Mouse (Mus musculus): ENCODE data around the gene Mpi. TPM values are rescaled to one million over a fixed set of nuclear protein-coding genes. Genes with fewer than 3 reads are reported as not detected.

Mpi gene
- total RNA-seq, 1 experiment from 2014 or later, result 10.7 TPM

DNA sequence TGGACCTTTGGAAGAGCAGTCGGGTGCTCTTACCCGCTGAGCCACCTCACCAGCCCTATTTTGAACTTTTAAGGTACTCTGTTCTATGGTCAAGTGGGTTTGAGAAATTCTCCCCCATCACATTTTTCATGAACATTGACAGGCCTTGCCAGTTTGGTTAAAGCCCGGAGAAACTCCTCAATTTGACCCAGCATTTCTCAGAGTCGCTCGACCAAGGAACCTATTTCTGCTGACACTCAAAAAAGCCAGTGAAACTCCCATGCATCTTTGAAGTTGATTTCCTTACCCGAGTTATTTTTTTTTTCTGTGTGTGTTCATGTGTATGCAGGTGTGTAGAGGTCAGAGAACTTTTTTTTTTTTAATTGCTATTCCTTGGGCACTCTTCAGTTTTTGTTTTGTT lies 12.0 kb upstream of the Mpi start:
- ATAC-seq (replicated peaks; ENCODE audit: low read depth, poor library complexity, severe bottlenecking), result no peak

DNA sequence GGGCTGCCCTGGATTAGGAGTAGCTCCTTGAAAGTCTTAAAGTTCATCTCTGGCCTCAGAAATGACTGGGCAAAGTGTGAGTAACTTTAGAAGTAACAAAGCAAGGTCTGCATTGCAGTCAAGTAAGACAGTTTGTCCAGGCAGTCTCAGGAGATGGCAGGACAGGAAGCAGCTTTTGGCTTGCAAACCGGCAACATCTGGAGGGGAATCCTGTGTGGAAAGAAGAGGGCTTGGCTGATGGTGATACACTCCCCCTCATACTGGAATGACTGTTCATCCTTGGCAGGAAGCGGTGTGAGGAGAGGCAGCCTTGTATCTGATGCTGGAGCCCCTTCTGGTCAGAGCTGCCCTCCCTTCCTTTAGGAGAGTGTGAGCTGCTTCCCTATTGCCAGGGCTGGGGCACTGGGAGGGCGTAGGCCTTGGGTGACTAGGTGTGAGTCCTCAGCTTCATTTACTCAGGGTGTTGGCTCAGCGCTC lies 10.4 kb upstream of the Mpi start:
- ATAC-seq (replicated peaks; ENCODE audit: low read depth, poor library complexity, severe bottlenecking), result peak; percentile 54

DNA sequence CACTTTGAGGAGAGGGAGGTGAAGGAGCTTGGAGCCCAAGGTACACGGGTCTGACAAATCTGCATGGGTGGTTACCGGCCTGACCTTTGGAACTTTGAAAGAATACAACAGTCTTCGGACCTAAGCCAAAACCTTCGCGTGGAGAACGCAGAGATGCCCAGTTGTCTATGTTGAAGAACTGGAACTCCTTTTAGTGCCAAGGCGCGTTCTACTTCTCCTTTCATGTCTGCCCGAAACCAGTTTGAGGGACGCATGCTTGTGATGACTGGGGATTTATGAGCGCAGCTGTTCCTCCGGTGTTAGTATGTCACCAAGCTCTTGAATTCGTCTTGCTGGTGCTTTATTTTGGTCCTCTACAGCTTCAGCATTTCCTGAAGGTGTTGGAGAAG lies 9.1 kb upstream of the Mpi start:
- ATAC-seq (replicated peaks; ENCODE audit: low read depth, poor library complexity, severe bottlenecking), result 0 out of 2 replicates have a peak, but pooled peaks have one; percentile 12

DNA sequence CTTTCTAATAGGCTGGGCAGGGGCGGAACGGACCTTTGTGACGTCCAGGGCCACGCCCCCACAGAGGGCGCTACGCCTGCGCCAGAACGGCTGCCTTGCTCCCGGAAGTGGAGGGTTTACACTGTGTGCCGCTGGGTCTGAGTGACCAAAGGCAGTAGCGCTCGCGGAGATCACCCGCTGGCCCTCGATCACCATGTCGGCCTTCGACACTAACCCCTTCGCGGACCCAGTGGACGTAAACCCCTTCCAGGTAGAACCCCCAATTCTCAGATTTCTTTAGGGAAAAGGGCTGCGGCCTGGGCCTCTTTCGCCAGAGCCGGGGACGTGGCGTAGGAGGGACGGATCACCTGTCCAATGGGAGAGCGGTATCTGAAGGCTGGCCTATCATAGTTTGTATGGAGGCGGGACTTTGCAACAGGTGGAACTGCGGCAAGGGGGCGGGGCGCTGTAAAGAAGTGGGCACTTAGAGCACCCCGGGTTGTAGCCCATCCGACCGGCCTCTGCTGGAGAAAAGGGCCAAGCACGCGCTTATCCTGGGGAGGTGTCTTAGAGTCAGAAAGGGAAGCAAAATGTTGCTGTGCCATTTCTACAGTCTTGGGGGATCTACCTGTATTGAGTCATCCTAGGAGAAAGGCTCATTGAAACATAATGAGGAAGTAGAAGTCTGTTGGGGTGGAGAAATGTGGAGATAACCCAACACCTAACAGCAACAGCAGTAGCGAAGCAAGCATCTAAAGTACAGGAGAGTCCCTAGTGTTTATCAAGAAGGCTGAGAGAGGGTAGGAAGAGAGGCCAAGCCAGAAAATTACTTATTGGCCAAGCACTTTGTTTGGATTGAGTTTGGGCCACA lies 8.5 kb upstream of the Mpi start, which contains the start of gene Scamp2:
Gene Scamp2, plus strand, starts transcription at position 83 of the 850 bp plus-strand sequence.
- peak; percentile 88 for ATAC-seq (replicated peaks; ENCODE audit: low read depth, poor library complexity, severe bottlenecking)

DNA sequence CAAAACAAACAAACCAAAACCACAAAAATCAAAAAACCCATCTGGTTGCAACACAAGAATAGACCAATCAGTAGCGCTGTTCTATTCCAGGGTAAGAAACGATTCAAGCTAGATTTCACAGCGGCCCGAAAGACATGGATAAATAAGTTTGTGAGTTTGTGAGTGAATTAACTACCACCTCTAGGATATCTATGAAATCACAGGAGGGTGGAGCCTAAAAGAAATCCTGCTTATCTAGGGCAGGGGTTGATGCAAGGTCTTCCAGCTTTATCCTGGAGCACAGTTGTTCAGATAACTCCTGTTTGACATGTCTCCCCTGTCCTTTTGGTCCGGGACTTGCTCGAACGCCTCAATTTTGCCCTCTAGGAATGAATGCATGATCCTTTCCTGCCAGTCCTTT lies 7.7 kb upstream of the Mpi start:
- ATAC-seq (replicated peaks; ENCODE audit: low read depth, poor library complexity, severe bottlenecking), result no peak

DNA sequence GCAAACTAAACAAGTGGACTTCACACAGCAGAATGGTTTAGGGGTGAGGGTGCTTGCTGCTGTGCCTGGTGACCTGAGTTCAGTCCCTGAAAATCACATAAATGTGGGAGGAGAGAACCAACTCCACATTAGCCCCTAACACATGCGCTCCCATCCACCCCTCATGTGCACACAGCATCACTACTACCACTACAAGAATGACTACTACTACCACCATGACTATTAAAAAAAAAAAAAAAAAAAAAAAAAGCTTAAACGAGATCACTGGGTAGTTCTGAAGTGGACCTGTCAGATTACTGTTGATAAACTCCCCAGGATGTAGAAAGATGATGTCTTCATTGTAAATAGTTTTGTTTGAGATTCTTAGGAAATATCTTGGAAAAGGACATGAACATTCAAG lies 7.0 kb upstream of the Mpi start:
- no peak for ATAC-seq (replicated peaks; ENCODE audit: low read depth, poor library complexity, severe bottlenecking)

DNA sequence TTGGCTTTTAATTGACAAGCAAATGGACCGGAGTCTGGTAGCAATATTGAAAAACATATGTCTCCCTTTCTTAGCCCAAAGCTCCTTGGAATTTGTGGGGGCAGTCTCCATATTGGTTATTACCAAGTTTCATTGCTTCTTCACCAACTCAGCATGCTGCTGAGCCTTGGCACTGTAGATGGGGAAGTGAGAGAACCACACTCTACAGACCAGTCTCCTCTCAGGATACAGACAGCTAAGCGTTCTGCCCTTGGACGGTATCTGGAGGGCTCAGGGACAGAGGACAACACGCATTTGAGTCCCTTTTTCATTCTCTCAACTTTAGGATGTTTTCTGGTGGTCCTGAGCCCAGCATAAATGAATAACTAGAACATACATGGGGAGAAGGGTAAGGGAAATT lies 6.1 kb upstream of the Mpi start:
- ATAC-seq (replicated peaks; ENCODE audit: low read depth, poor library complexity, severe bottlenecking), result no peak

DNA sequence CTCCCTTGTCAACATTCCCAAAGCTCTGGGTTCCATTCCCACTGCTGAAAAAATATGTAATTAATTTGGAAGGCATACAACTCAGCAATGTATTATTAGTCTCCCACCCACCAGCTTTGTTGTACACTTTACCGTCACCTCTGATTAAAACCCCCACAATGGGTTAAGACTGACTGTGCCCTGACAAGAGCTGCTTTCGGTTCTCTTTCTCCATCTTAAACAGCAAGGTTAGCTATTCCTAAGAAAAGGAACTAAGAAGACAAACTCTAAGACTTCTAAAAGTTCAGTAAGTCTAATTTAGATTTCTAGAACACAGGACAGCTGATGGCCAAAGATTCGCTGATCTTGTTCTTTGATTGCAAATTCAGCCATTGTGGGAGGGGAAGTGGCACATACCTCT lies 4.7 kb upstream of the Mpi start:
- ATAC-seq (replicated peaks; ENCODE audit: low read depth, poor library complexity, severe bottlenecking), result no peak

DNA sequence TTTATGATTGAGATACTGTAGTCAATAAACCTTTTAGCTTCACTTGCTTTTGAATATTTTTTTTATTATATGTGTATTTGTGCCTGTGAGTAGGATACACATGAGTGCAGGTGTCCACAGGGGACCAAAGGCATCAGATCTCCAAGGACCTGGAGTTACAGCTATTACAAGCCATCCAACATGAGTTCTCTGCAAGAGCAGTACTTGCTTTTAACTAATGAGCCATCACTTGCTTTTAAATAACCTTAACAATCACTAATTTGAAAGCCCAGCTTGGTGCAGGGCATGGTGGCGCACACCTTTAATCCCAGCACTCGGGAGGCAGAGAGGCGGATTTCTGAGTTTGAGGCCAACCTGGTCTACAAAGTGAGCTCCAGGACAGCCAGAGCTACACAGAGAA lies 2.2 kb upstream of the Mpi start:
- ATAC-seq (replicated peaks; ENCODE audit: low read depth, poor library complexity, severe bottlenecking), result no peak

DNA sequence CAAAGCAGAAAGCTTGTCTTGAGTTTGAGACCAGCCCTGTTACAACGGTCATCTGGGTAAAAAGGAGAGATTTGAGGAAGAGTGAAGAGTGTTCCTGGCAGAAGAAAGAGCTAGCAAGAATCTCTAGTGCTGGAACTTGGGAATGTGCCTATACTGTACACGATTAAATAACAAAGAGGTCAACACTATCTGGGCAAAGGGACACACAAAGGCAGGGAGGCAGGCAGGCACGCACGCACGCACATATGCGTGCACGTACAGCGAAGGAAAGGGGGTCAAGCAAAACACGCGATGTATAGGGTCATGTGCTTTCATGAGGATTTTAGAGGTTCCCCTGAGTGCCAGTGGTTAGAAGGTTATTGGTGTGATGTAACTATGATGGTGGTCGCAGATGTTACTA lies 556 bp upstream of the Mpi start:
- no peak for ATAC-seq (replicated peaks; ENCODE audit: low read depth, poor library complexity, severe bottlenecking)

DNA sequence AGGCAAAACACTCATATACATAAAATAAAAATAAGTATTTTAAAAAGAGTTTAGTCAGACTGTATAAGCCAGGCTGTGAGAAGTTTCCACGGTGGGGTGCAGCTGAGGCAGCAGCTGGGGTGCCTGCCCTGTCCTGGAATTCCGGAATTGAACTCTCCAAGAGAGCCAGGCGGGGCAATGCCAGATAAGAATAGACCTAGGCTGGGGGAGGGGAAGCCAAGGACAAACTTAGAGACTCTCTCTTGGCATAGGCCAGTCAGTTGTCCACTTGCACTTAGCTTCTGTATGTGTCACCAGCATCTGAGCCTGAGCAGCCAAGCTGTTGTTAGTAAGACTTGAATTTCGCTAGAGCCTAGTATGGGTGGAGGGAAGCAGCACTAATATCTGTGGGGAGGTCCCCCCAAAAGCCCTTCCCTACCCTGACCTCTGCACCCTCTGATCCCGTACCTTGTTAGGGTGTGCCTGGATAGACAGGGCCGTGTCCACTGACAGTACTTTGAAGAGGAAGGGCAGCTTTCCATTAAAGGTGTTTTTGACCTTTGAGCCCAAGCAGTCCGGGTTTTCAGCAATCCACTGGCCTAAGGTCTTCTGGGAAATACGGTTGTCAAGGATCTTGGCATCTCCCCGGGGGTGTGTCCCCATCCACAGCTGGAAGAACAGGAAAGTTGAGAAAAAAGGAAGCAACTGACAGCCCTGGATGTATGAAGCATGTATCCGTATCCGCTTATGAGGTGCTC lies 2.3 kb downstream of the Mpi start:
- no peak for ATAC-seq (replicated peaks; ENCODE audit: low read depth, poor library complexity, severe bottlenecking)

DNA sequence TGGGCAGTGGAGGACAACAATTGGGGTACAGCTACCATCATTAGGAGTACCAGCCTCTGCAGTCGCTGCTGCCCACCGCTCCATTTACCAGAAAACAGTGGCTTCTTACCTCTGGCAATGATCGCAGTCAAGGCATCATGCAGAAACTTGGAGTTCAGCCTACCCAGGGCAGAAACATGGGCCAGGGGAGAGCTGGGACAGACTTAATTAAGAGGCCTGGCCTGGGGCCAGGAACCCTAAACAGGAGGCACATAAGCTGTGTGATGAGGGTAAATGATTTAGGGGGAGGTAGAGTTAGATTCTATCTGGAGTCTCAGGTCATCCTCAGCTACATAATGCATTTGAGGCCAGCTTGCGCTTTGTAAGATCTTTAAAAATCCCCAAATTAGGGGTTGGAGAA lies 3.4 kb downstream of the Mpi start:
- no peak for ATAC-seq (replicated peaks; ENCODE audit: low read depth, poor library complexity, severe bottlenecking)

DNA sequence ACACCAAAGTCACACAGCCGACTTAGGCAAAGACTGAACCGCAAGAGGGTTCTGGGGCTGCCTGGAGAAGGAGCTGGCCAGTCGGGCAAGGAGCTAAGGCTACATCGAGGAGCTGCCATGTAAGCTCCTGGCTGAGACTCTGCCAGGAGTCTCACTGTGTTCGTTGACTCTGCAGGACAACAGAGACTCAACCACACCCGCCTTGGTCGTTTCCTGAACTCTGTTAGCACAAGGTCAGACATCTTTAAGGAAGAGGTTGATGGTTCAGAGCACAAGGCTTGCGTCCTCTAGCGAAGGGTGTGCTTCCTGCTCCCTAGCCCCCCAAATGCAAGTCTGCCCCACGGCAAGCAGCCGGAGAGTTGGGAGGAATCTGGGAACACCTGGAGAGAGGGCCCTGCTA lies 4.7 kb downstream of the Mpi start:
- no peak for ATAC-seq (replicated peaks; ENCODE audit: low read depth, poor library complexity, severe bottlenecking)

DNA sequence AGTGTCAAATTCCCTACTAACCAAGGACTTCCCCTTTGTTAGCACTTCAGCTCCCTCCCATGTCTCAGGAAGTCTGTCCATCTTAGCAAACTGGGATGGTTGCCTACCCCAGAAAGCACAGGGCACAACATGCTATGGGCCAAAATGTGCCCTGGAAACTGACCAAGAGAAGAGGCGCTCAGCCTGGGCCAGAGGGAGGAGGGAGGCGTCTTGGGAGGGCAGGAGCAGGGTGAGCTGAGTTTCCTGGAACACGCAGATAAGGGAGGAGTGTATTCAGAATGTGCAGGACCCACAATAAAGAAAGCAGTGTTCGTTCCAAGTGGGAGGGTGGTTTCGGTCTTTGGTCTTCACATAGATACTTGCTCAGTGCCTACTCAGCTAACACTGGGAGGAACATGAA lies 5.3 kb downstream of the Mpi start:
- 0 out of 2 replicates have a peak, but pooled peaks have one; percentile 37 for ATAC-seq (replicated peaks; ENCODE audit: low read depth, poor library complexity, severe bottlenecking)

DNA sequence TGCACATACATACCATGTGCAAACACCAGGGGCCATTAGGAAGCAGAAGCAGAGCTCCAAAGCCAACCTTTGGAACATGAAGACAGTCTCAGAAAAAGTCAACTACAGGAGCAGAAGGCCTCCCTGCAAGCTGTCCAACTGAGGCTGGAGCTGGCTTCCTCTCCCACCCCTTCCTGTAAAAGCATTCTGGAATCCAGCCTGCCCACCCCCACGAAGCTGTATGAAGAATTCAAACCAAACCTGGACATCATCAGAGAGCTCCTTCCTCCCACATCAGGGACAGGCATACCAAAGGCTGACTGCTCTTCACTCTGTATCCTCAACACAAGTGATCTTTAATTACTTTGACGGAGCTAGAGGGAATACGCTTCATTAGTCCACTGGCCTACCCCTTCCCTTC lies 8.6 kb downstream of the Mpi start:
- no peak for ATAC-seq (replicated peaks; ENCODE audit: low read depth, poor library complexity, severe bottlenecking)

DNA sequence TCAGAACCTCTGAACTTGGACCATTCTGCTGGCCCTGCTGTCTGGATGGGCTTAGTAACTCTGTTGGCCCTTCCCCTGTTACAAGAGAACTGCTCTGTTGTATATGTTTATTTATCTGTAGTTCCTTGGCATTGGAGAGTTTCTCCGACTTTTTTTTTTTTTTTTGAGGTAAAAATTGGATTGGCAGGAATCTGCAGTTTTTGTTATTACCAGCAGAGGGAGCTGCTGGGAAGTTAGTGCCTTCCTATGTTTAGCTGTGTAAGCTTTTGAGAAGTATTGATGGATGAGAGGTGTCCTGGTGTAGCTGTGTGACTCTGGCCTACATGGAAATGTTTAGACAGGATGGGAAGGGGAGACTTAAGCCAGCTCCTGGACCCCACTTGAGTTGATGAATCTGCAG lies 11.3 kb downstream of the Mpi start:
- ATAC-seq (replicated peaks; ENCODE audit: low read depth, poor library complexity, severe bottlenecking), result no peak

DNA sequence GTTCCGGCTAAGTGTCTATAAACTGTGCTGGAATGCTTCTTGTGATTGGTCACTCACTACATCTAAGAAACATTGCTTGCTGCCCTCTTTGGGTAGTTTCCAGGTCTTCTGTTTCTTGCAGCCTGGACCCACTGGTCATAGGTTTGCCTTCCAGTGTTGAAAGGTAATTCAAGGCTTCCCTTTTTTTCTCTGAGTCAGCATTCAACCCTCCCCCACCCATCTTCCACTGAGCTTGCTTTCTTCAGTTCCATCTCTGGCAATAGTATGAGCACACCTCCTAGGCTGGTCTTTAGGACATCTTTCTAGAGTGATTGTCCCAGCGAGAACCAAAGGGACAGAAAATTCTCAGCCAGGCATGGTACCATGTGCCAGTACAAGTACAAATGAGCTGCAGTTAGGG lies 13.0 kb downstream of the Mpi start:
- no peak for ATAC-seq (replicated peaks; ENCODE audit: low read depth, poor library complexity, severe bottlenecking)

DNA sequence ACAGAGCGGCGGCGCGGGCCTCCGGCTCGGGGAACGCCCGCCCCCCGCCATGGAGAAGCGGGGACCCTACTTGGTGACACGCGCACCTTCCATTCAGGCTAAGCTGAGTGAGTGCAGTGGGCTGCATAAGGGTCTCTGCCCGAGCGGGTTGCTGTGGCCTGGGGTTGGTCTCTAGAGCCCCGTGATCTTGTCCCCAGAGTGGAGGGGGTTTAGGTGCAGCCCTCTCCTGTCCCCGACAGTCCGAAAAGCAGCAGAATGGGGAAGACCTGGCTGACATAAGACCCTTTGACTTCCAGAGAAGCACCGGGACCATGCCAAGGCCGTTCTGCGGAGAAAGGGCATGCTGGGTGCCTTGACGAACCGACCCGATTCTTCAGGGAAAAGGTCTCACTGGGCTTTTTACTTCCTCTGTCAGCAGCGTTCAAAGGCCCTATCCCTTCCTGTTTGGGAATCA lies 14.8 kb downstream of the Mpi start:
- ATAC-seq (replicated peaks; ENCODE audit: low read depth, poor library complexity, severe bottlenecking), result 0 out of 2 replicates have a peak, but pooled peaks have one; percentile 1

DNA sequence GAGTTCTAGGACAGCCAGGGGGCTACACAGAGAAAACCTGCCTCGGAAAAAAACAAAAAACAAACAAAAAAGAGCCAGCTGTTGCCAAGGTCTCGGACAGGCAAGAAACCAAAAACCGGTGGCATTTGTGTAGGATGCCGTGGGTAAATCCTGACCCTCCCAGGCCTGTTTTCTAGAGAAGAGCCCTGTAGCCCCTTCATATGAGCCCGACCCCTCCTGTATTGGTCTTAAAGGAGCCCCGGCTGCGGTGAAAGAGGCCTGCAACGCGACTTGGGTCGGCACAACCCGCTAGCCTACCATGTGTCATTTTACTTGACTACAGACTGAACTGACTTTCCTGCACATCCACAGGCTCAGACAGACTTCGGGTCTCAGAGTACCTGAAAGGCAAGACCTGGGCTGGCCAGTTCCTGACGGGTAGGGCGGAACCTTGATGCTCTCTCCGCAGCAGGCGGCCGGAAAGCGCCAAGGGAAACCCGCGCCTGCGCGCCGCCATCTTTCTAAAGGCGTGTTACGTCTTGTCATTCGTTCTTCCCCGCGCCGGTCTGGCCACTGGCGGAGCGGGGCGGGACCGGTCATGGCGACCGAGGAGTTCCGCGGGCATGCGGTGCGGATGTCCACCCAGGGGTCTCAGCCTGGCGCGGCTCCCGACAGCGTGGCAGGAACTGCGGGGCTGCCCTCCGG lies 15.4 kb downstream of the Mpi start, which contains the start of gene Fam219b:
Gene Fam219b, plus strand, starts transcription at position 485 of the 684 bp plus-strand sequence.
- ATAC-seq (replicated peaks; ENCODE audit: low read depth, poor library complexity, severe bottlenecking), result peak; percentile 92

DNA sequence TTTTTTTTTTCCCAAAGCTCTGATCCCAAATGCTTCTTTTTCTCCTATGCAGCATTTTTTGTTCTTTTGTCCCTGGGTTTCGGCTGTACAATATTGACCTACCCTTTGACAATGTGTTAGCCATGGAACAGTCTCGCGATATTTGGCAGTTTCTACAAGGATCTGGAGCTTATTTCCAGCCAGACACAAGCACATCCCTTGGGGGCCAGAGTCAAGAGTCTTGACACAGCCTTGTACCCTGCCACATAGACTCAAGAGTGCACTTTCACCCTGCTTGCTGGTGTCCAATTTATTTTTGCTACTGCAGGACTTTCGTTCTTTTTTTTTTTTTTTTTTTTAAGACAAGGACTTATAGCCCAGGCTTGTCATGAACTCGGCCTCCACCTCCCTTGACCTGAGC lies 16.2 kb downstream of the Mpi start:
- ATAC-seq (replicated peaks; ENCODE audit: low read depth, poor library complexity, severe bottlenecking), result no peak

DNA sequence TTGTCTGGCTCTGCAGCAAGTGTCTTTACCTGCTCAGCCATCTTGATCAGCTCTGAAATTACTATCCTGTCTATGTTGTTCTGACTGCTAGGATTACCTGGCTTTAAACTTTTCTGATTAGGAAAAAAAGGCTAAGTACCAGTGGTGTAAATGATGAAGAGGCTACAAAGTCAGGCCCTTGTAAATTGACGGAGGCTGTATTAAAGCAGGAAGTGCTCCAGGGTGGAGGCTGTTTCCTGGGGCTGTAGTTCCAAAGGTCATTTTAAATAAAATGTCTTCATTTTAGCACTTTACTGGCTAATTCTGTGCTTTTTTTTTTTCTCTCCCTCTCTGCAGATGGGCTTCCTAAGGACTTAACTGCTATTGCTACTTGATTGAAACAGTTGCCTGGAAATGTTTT lies 20.6 kb downstream of the Mpi start:
- no peak for ATAC-seq (replicated peaks; ENCODE audit: low read depth, poor library complexity, severe bottlenecking)

Data from common myeloid progenitor, adult 5-6 weeks (primary cell).